Mouse (Mus musculus) small intestine, adult 2 months (tissue): ENCODE data around the gene Cryga.

Source experiments
- CTCF ChIP-seq: fragments of 200-500 bp; IDR thresholded peaks from 2 replicates; pipeline ENCODE4 v1.5.1; 2012; ENCODE audit warnings: low read depth, mild to moderate bottlenecking, control low read depth, inconsistent platforms, low read length, moderate library complexity, mixed read lengths; ENCODE audit not compliant: insufficient replicate concordance, insufficient read length; ENCODE audit errors: extremely low read depth
- POLR2A ChIP-seq: fragments of 200-500 bp; IDR thresholded peaks from 2 replicates; pipeline ENCODE4 v1.6.1; 2012; ENCODE audit warnings: low read depth, mild to moderate bottlenecking, control low read depth, inconsistent platforms, low read length, moderate library complexity

DNA sequence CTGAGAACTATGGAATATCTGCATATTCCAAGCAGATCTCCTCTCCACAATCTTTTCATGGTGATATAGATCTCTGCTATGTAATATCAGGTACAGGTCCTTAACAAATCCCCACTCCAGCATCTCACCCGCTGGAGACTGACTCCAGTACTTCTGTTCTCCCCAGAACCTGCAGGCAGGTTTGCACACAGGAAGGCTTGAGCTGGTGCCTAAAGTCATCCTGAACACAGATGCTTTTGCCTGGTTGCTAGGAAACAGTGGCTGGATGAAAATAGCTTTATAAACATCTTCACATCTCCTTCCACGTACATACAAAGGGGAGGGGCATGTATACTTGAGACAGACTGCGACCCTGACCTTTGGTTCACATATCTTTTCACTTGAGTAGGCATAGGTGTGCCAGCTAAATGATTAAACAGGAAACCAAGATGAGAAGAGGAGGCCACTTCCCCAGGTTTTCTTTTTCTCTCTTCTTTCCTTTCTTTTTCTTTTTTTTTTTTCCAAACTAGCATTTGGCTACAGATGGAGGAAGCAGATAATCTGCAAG lies 26.5 kb upstream of the Cryga start:
- TF ChIP-seq CTCF: no peak
- TF ChIP-seq POLR2A: no peak
